Mouse (Mus musculus) CH12.LX (cell line): ENCODE data around the gene Eva1a. TPM values are rescaled to one million over a fixed set of nuclear protein-coding genes. Genes with fewer than 3 reads are reported as not detected.

Source experiments
- DNase-seq: peaks from one replicate; pipeline ENCODE4 v3.0.0-alpha.2; 2013; ENCODE audit errors: extremely low read depth
- H3K27ac ChIP-seq: 2 replicates; pipeline ENCODE4 v1.5.1; 2012; ENCODE audit warnings: low read depth, mild to moderate bottlenecking, control low read depth, moderate library complexity; ENCODE audit not compliant: insufficient read depth
- H3K27me3 ChIP-seq: replicated peaks from 2 replicates; pipeline ENCODE3; 2012; ENCODE audit warnings: inconsistent platforms
- H3K36me3 ChIP-seq, 2 experiments: replicated peaks in 1 of 2; 2 replicates each; pipeline versions ENCODE3 to v1.6.1; 2012; ENCODE audit warnings: inconsistent platforms in 1 of 2, low read length in 1 of 2, mild to moderate bottlenecking in 1 of 2, mixed read lengths in 1 of 2, moderate library complexity in 1 of 2; ENCODE audit not compliant: control insufficient read depth in 1 of 2, insufficient read depth in 1 of 2
- H3K4me1 ChIP-seq, 2 experiments: 2 replicates each; pipeline ENCODE4 v1.6.1; 2012; ENCODE audit warnings: inconsistent platforms in 1 of 2, moderate library complexity in 1 of 2; ENCODE audit not compliant: insufficient read depth in 2 of 2, control insufficient read depth in 1 of 2
- H3K4me2 ChIP-seq: 2 replicates; pipeline ENCODE4 v1.6.1; 2012; ENCODE audit warnings: low read depth, mild to moderate bottlenecking, control low read depth; ENCODE audit not compliant: poor library complexity, insufficient read depth, severe bottlenecking
- H3K4me3 ChIP-seq, 3 experiments: fragments of 150-350 bp in 1 of 3; sonication (generic) in 1 of 3; replicated peaks in 1 of 3; 2 replicates each; pipeline versions ENCODE3 to v1.5.1; 2011 to 2012; ENCODE audit warnings: low read depth in 2 of 3, low read length in 2 of 3, mild to moderate bottlenecking in 2 of 3, moderate library complexity in 2 of 3, control low read depth in 1 of 3, improper control_type of control experiment in 1 of 3, inconsistent platforms in 1 of 3, mixed read lengths in 1 of 3; ENCODE audit not compliant: poor library complexity in 1 of 3
- H3K79me2 ChIP-seq: replicated peaks from 2 replicates; pipeline ENCODE4 v1.6.1; 2012; ENCODE audit warnings: mild to moderate bottlenecking, moderate library complexity; ENCODE audit not compliant: control insufficient read depth, poor library complexity, insufficient read depth, severe bottlenecking; ENCODE audit errors: extremely low read depth
- H3K9ac ChIP-seq: 2 replicates; pipeline ENCODE4 v1.6.1; 2012; ENCODE audit warnings: low read depth, mild to moderate bottlenecking, control low read depth, moderate library complexity; ENCODE audit not compliant: insufficient read depth
- H3K9me3 ChIP-seq: replicated peaks from 2 replicates; pipeline ENCODE3; 2012; ENCODE audit warnings: low read length, inconsistent platforms, mixed read lengths
- BHLHE40 ChIP-seq: IDR thresholded peaks from 2 replicates; pipeline ENCODE4 v1.6.1; 2011; ENCODE audit warnings: mild to moderate bottlenecking, low read depth, low read length, improper control_type of control experiment
- CHD1 ChIP-seq: IDR thresholded peaks from 2 replicates; pipeline ENCODE4 v1.6.1; 2012; ENCODE audit warnings: low read depth, low read length, improper control_type of control experiment, inconsistent platforms
- CHD2 ChIP-seq: IDR thresholded peaks from 2 replicates; pipeline ENCODE4 v1.6.1; 2011; ENCODE audit warnings: low read length, improper control_type of control experiment
- CTCF ChIP-seq, 2 experiments: IDR thresholded peaks in 1 of 2; conservative IDR thresholded peaks in 1 of 2; 2 replicates each; pipeline ENCODE4 v1.5.1; 2011 to 2012; ENCODE audit warnings: low read depth in 2 of 2, low read length in 2 of 2, improper control_type of control experiment in 1 of 2, inconsistent platforms in 1 of 2, mild to moderate bottlenecking in 1 of 2, moderate library complexity in 1 of 2
- ELF1 ChIP-seq: IDR thresholded peaks from 2 replicates; pipeline ENCODE4 v1.6.1; 2014; ENCODE audit warnings: low read depth, mild to moderate bottlenecking, inconsistent platforms, low read length, improper control_type of control experiment
- EP300 ChIP-seq: IDR thresholded peaks from 2 replicates; pipeline ENCODE4 v1.6.1; 2011; ENCODE audit warnings: low read length, improper control_type of control experiment
- KAT2A ChIP-seq: IDR thresholded peaks from 2 replicates; pipeline ENCODE4 v1.6.1; 2012; ENCODE audit warnings: low read length, improper control_type of control experiment, inconsistent platforms; ENCODE audit not compliant: insufficient replicate concordance
- MAX ChIP-seq: IDR thresholded peaks from 2 replicates; pipeline ENCODE4 v1.6.1; 2011; ENCODE audit warnings: low read length, improper control_type of control experiment
- MYC ChIP-seq: IDR thresholded peaks from 2 replicates; pipeline ENCODE4 v1.6.1; 2011; ENCODE audit warnings: low read depth, mild to moderate bottlenecking, improper control_type of control experiment, low read length
- NELFE ChIP-seq: IDR thresholded peaks from 2 replicates; pipeline ENCODE4 v1.6.1; 2011; ENCODE audit warnings: low read depth, low read length, improper control_type of control experiment
- POLR2AphosphoS2 ChIP-seq: IDR thresholded peaks from 2 replicates; pipeline ENCODE4 v1.6.1; 2011; ENCODE audit warnings: low read depth, low read length, improper control_type of control experiment
- SIN3A ChIP-seq: IDR thresholded peaks from 2 replicates; pipeline ENCODE4 v1.6.1; 2012; ENCODE audit warnings: low read length, improper control_type of control experiment, inconsistent platforms
- TBP ChIP-seq: conservative IDR thresholded peaks from 2 replicates; pipeline ENCODE4 v1.6.1; 2011; ENCODE audit warnings: low read depth, low read length, improper control_type of control experiment
- UBTF ChIP-seq: IDR thresholded peaks from 2 replicates; pipeline ENCODE4 v1.6.1; 2012; ENCODE audit warnings: low read depth, mild to moderate bottlenecking, inconsistent platforms, low read length, improper control_type of control experiment, moderate library complexity
- USF1 ChIP-seq: IDR thresholded peaks from 2 replicates; pipeline ENCODE4 v1.6.1; 2014; ENCODE audit warnings: low read depth, mild to moderate bottlenecking, inconsistent platforms, low read length, improper control_type of control experiment
- ZKSCAN1 ChIP-seq: IDR thresholded peaks from 2 replicates; pipeline ENCODE4 v1.6.1; 2012; ENCODE audit warnings: low read depth, inconsistent platforms, low read length, improper control_type of control experiment, borderline replicate concordance
- ZMIZ1 ChIP-seq: IDR thresholded peaks from 2 replicates; pipeline ENCODE4 v1.6.1; 2012; ENCODE audit warnings: low read depth, mild to moderate bottlenecking, inconsistent platforms, low read length, improper control_type of control experiment
- dilution Hi-C: fragments of 300-500 bp; cut with MboI; formaldehyde crosslinking; loops from 2 replicates; pipeline ENCODE4 v1.14.3; 2020; ENCODE audit warnings: low sequenced_read_pairs; ENCODE audit not compliant: extremely low pct_unique_long_range_greater_than_20kb, extremely low pct_ligation_motif_present
- in situ Hi-C: fragments of 300-500 bp; cut with MboI; formaldehyde crosslinking; loops from 3 replicates; pipeline ENCODE4 v1.14.3; 2019; ENCODE audit warnings: low sequenced_read_pairs, low pct_ligation_motif_present, low pct_unique_long_range_greater_than_20kb, mixed read lengths
- polyA plus RNA-seq: library from polyadenylated mRNA; unstranded; fragments of >175 nt; gene quantifications from 2 replicates; pipeline ENCODE4 v1.2.1, GENCODE M21; 2012; ENCODE audit warnings: low read depth; ENCODE audit not compliant: insufficient read length
- total RNA-seq, 2 experiments: library from RNA; depleted of rRNA; stranded (reverse); fragments of 300-350 nt in 1 of 2; fragments of >200 nt in 1 of 2; gene quantifications; 2 replicates each; pipeline ENCODE4 v1.2.3; 2012 to 2014

Gene Eva1a
- total and polyA plus RNA-seq, 3 experiments, result not detected

DNA sequence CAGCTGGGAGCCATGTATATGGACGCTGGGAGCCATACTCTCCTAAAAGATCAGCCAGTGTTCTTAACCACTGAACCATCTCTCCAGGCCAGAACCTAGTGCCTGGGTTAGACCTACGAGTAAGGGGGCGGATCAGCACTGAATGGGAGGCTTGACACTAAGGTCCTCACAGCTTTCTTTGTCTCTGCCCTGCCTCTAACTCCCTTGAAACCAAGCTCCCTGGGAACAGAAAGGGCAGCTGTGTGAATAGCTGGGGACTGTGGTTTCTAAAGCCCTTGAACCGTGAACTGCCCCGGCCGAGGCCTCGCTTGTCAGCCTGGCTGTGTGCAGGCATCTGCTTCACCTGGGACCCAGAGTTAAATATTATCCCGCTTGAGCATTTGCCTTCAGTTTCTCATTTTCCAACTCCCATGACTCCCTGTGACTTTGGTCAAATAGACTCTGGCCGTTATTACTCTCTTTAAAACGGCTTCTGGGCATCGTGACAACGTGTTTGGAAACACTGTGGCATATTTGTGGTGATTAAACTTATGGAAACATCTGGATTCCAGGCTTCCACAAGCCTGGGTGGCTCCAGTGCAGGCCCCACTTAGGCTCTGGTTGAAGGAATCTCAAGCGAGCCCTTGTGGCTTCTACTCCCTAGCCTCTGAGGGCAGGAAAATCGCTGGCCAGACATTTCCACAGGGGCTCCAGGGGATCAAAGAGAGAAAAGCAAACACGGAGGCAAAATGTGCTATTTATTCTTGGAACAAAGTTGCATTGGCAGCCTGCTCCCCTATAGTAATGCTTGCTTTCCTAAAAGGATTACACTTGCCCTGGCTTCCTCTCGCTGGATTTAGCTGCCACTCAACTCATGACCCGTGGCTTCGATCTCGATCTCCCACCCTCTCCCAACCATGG is 11.0 kb upstream of the Eva1a start:
- no peaks in the 10 kb centered on the region for H3K79me2 ChIP-seq
- in situ Hi-C loops, result no loop called here
- peaks cover 40% of the 10 kb centered on the region for H3K9me3 ChIP-seq
- no peaks in the 10 kb centered on the region for H3K27me3 ChIP-seq
- no peak overlapping the region for H3K9ac ChIP-seq
- no peak overlapping the region for H3K27ac ChIP-seq
- no peaks in the 10 kb centered on the region for H3K36me3 ChIP-seq
- dilution Hi-C loops, result no loop called here
- H3K4me2 ChIP-seq, result no peak overlapping the region
- no peak overlapping the region for H3K4me3 ChIP-seq
- no peak for DNase-seq
- no peak for TF ChIP-seq BHLHE40
- TF ChIP-seq ZMIZ1, result no peak
- TF ChIP-seq CTCF (conservative IDR thresholded peaks at IDR 0.05 in 1 of 2, IDR thresholded peaks at IDR 0.05 in 1 of 2; ENCODE audit: low read depth in 2 of 2, low read length in 2 of 2), result no peak
- TF ChIP-seq NELFE, result no peak
- no peak for TF ChIP-seq TBP
- no peak for TF ChIP-seq USF1
- no peak for TF ChIP-seq CHD2
- no peak for TF ChIP-seq ELF1
- TF ChIP-seq UBTF, result no peak
- TF ChIP-seq POLR2AphosphoS2, result no peak
- TF ChIP-seq EP300, result no peak
- TF ChIP-seq, all 38 proteins: peak for 0
- H3K4me1 ChIP-seq, result no peaks in the 10 kb centered on the region

DNA sequence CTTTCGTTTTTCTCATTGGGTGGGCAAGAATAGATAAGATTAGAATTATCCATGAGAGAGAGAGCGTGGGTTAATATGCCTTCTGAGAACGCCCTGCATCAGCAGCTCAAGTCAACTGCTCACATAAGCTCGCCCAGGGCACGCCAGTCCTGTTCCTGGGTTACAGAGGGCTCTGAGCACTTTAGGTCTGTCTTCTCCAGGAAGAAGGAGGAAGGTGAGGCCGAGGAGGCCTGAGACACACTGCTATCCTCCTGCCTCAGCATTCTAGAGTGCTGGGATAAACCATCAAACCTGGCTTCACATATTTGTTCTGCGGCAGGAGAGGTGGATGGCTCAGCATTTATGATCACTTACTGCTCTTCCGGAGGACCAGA is 10.3 kb upstream of the Eva1a start:
- Histone ChIP-seq H3K9ac (no peak overlapping the region), H3K27me3 (no peaks in the 10 kb centered on the region), H3K4me2 (no peak overlapping the region)
- dilution Hi-C loops, result no loop called here
- DNase-seq, result no peak
- TF ChIP-seq MYC, result no peak
- TF ChIP-seq CHD1, result no peak
- no peak for TF ChIP-seq MAX
- TF ChIP-seq ELF1, result no peak
- no peak for TF ChIP-seq KAT2A
- TF ChIP-seq ZKSCAN1, result no peak
- TF ChIP-seq SIN3A, result no peak
- TF ChIP-seq, all 38 proteins: peak for 0
- in situ Hi-C loops, result no loop called here
- no peaks in the 10 kb centered on the region for H3K36me3 ChIP-seq
- H3K4me1 ChIP-seq, result no peaks in the 10 kb centered on the region
- no peaks in the 10 kb centered on the region for H3K79me2 ChIP-seq
- peaks cover 39% of the 10 kb centered on the region for H3K9me3 ChIP-seq
- H3K27ac ChIP-seq, result no peak overlapping the region
- H3K4me3 ChIP-seq, result no peak overlapping the region
